Mouse (Mus musculus) embryonic facial prominence, embryonic 12.5 days (tissue): ENCODE data around the gene Slc25a34. TPM values are rescaled to one million over a fixed set of nuclear protein-coding genes. Genes with fewer than 3 reads are reported as not detected.

Experiments
- ATAC-seq: fragments of 200-750 bp; cut with Nextera tagmentation; 2 replicates; pipeline ENCODE4 v1.8.0; 2017; ENCODE audit not compliant: insufficient number of reproducible peaks, insufficient read depth, low FRiP score, low TSS enrichment
- H3K27ac ChIP-seq: fragments of 300-500 bp; sonication (generic); 2 replicates; pipeline ENCODE4 v1.5.1; 2016; ENCODE audit warnings: mild to moderate bottlenecking
- H3K27me3 ChIP-seq: fragments of 300-500 bp; sonication (generic); 2 replicates; pipeline ENCODE4 v1.6.1; 2016; ENCODE audit warnings: mild to moderate bottlenecking, moderate library complexity
- H3K36me3 ChIP-seq: fragments of 300-500 bp; sonication (generic); 2 replicates; pipeline ENCODE4 v1.6.1; 2016; ENCODE audit warnings: mild to moderate bottlenecking
- H3K4me1 ChIP-seq: fragments of 300-500 bp; sonication (generic); 2 replicates; pipeline ENCODE4 v1.6.1; 2016
- H3K4me2 ChIP-seq: fragments of 300-500 bp; sonication (generic); replicated peaks from 2 replicates; pipeline ENCODE4 v1.6.1; 2016; ENCODE audit warnings: mild to moderate bottlenecking, moderate library complexity
- H3K4me3 ChIP-seq: fragments of 300-500 bp; sonication (generic); 2 replicates; pipeline ENCODE4 v1.5.1; 2016; ENCODE audit warnings: mild to moderate bottlenecking
- H3K9ac ChIP-seq: fragments of 300-500 bp; sonication (generic); 2 replicates; pipeline ENCODE4 v1.6.1; 2016; ENCODE audit warnings: mild to moderate bottlenecking, moderate library complexity
- H3K9me3 ChIP-seq: fragments of 300-500 bp; sonication (generic); 2 replicates; pipeline ENCODE4 v1.6.1; 2016; ENCODE audit warnings: mild to moderate bottlenecking, moderate library complexity
- WGBS: fragments of 180-500 bp; shearing (Covaris S2); methylation state at CpG from one replicate; pipeline ENCODE4 v1.1.7; 2016; 5-methylcytosine and 5-hydroxymethylcytosine counted together
- polyA plus RNA-seq: library from polyadenylated mRNA; unstranded; fragments of >200 nt; fragmentation: Nextera tagmentation; extraction: Ambion mirVana; gene quantifications from 2 replicates; pipeline ENCODE4 v1.2.1, GENCODE M21; 2016

The Slc25a34 gene
- polyA plus RNA-seq, 1 experiment from 2014 or later: not detected

DNA sequence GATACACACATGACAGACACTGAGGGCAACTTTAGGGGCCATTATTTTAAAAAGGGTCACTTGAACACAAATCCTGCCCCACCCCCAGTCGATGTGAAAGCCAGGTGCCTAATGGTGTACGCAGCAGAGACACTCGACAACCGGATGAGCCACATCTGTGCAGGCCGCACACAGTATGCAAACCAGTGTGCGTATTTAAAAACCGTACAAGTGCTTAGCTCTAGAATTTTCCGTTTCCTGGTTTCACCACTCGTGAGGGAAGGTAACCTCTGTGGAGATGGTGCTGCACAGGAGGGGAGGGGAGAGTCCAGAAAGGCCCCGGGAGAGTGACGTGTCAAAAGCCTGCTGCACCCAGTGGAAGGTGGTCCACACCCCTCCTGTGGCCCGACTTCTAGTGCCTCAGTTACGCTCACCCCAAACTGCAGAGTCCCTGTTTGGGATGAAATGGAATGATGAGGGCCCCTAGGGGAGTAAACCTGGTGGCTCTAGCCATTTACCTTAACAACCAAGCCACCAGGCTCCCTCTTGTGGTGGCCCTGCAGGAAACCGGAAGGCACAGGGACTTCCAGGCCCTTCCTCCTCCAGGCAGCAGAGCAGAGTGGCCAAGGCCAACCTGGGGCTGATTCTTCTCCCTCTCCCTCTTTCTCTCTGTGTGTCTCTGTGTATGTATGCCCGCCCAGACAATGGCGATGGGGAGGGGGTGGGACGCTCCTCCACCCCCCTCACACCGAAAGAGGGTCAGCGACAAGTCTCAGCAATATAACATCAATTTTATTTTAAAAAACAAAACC is 1.6 kb upstream of the Slc25a34 start:
- Histone ChIP-seq H3K27me3 (no peaks in the 10 kb centered on the region), H3K4me1 (no peaks in the 10 kb centered on the region), H3K4me2 (no peak overlapping the region), H3K9ac (no peak overlapping the region), H3K27ac (no peak overlapping the region), H3K4me3 (no peak overlapping the region), H3K36me3 (peaks cover 50% of the 10 kb centered on the region), H3K9me3 (no peaks in the 10 kb centered on the region)
- ATAC-seq: no peak
- WGBS: 73% methylated on average over 19 of the region's 19 CpGs

DNA sequence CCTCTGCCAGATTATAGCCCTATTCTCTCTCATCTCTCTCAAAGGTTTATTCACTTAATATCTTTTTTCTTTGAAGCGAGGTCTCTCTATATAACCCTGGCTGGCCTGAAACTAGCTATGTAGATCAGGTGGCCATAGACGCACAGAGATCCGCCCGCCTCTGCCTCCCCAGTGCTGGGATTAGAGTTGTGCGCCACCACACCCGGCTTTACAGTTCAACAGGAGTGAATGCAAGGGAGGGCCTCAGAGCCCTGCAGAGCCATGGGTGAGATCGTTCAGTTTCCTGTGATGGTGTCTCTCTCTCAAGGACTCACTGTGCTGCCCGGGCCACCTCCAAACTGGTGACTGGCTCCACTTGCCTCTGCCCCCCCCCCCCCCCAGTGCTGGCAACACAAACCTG is 513 bp upstream of the Slc25a34 start:
- H3K27me3 ChIP-seq: no peaks in the 10 kb centered on the region
- peaks cover 40% of the 10 kb centered on the region for H3K36me3 ChIP-seq
- H3K4me3 ChIP-seq: no peak overlapping the region
- no peak overlapping the region for H3K9ac ChIP-seq
- H3K9me3 ChIP-seq: no peaks in the 10 kb centered on the region
- H3K4me2 ChIP-seq: no peak overlapping the region
- no peak for ATAC-seq
- H3K27ac ChIP-seq: no peak overlapping the region
- WGBS: 95% methylated on average over 8 of the region's 8 CpGs
- no peaks in the 10 kb centered on the region for H3K4me1 ChIP-seq

DNA sequence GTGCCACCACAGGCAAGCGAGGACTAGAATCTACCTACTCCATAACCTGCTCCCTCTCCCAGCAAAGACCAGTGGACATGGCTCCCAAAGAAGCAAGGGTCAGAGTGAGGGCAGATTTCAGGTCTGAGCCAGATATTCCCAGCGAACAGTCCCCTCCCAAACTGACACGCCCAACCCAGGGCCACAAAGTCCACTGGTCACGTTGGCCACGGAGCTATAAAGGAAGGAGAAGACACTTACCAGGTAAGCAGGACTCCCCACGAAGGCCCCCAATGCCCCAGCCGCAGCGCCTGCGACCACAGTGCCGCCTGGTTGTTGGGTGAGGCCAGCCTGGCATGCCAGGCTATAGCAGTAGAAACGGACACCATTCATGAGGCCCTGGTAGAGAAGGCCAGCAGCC is 584 bp downstream of the Slc25a34 start:
- no peak overlapping the region for H3K4me3 ChIP-seq
- peaks cover 29% of the 10 kb centered on the region for H3K36me3 ChIP-seq
- no peaks in the 10 kb centered on the region for H3K4me1 ChIP-seq
- H3K4me2 ChIP-seq: no peak overlapping the region
- no peak for ATAC-seq
- WGBS: 89% methylated on average over 11 of the region's 11 CpGs
- no peaks in the 10 kb centered on the region; the same call in 1 of the 2 replicates for H3K27me3 ChIP-seq
- H3K27ac ChIP-seq: no peak overlapping the region
- H3K9me3 ChIP-seq: no peaks in the 10 kb centered on the region
- no peak overlapping the region for H3K9ac ChIP-seq

DNA sequence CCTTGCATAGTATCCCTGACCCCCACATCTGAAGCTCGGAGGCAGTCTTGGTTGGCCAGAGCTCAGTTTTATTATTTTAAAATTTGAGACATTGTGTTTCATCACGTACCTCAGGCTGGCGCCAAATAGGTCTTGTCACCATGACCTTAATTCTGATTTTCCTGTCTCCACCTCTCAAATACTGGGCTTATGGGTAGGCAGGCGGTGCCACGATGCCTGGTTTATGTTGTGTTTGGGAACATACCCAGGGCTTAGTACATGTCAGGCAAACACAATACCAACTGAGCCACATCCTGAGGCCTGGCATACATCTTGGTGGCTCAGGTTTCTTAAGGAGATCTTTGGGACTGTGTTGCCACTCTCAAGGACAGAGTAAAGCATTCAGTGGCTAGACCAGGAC is 1.0 kb downstream of the Slc25a34 start:
- ATAC-seq: no peak
- no peak overlapping the region for H3K4me3 ChIP-seq
- H3K27ac ChIP-seq: no peak overlapping the region
- H3K9me3 ChIP-seq: no peaks in the 10 kb centered on the region
- H3K27me3 ChIP-seq: peaks cover 3% of the 10 kb centered on the region; the same call in 1 of the 2 replicates
- WGBS: 70% methylated on average over 5 of the region's 5 CpGs
- peaks cover 24% of the 10 kb centered on the region for H3K36me3 ChIP-seq
- H3K9ac ChIP-seq: no peak overlapping the region
- H3K4me2 ChIP-seq: no peak overlapping the region
- 0 out of 2 replicates have a peak, but pooled peaks cover 3% of the 10 kb centered on the region for H3K4me1 ChIP-seq

DNA sequence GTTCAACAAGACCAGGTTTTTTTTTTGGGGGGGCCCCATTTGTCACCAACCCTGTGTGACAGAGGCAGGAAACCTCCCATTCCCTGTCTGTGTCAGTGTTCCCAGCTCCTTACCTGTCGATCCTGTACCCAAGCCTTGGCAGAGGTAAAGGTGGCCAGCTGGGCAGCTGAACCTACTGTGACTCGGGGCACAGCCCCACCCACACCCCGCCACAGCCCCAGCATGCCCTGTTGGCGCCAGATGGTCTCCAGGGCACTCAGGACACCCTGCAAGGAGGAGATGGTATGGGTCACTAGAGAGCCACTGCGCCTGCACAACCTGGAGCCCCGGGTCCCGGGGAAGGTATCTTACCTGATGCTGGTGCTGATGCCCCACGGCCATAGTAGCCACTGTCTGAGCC is 1.5 kb downstream of the Slc25a34 start:
- H3K27ac ChIP-seq: no peak overlapping the region
- no peak overlapping the region for H3K4me2 ChIP-seq
- H3K4me1 ChIP-seq: 0 out of 2 replicates have a peak, but pooled peaks cover 6% of the 10 kb centered on the region
- H3K27me3 ChIP-seq: peaks cover 3% of the 10 kb centered on the region; the same call in 1 of the 2 replicates
- H3K9me3 ChIP-seq: no peaks in the 10 kb centered on the region
- ATAC-seq: no peak
- H3K36me3 ChIP-seq: peaks cover 21% of the 10 kb centered on the region
- H3K4me3 ChIP-seq: no peak overlapping the region
- no peak overlapping the region for H3K9ac ChIP-seq
- WGBS: 86% methylated on average over 8 of the region's 8 CpGs

DNA sequence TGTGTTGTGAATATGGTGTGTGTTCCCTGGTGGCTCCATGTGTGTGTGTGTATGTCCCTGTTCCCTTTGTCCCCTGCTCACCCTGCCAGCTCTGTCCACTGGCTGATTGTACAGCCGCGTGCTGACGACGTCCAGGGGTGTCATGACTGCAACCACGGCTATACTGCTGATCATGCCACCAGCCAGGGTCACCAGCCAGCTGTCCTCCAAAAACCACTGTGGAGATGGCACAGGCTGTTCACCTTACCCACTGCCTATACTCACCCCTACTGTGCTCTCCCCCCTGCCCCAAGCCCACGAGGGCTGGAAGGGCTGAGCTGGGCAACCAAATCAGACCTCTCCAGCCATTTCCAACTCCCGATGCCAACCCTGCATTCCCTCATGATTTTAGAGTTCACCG is 2.3 kb downstream of the Slc25a34 start:
- WGBS: 82% methylated on average over 8 of the region's 8 CpGs
- no peak overlapping the region for H3K4me3 ChIP-seq
- ATAC-seq: no peak
- no peak overlapping the region for H3K9ac ChIP-seq
- no peak overlapping the region for H3K4me2 ChIP-seq
- H3K9me3 ChIP-seq: no peaks in the 10 kb centered on the region
- H3K27me3 ChIP-seq: peaks cover 5% of the 10 kb centered on the region
- 0 out of 2 replicates have a peak, but pooled peaks cover 6% of the 10 kb centered on the region for H3K4me1 ChIP-seq
- H3K36me3 ChIP-seq: peaks cover 15% of the 10 kb centered on the region
- no peak overlapping the region for H3K27ac ChIP-seq

DNA sequence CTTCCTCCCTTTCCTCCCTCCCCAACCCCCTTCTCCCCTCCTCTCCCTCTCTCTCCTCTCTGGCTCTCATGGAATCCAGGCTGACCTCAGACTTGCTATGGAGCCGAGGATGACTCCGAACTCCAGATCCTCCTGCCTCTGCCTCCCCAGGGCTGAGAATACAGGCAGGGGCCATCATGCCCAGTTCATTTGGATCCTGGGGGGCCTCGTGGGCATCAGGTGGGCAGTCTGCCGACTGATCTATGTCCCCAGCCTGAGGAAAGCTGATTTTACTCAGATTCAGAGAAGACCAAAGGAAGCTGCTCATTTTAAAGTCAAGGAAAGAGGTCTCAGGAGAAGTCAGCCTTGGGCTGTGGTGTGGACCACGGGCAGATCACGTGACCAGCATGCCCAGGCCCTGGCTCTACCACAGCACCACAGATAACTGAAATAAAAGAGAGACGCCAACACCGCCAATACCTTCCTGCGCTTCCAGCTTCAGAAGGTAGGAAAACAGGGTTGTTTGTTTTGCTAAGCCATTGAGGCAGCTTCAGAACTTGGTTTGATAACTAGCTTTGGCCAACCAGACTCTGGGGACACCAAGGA is 4.2 kb downstream of the Slc25a34 start:
- Histone ChIP-seq H3K36me3 (no peaks in the 10 kb centered on the region), H3K9me3 (no peaks in the 10 kb centered on the region), H3K9ac (0 out of 2 replicates have a peak overlapping the region, but pooled peaks have one; percentile 2), H3K4me1 (0 out of 2 replicates have a peak, but pooled peaks cover 6% of the 10 kb centered on the region), H3K27me3 (peaks cover 6% of the 10 kb centered on the region), H3K4me2 (no peak overlapping the region), H3K27ac (no peak overlapping the region), H3K4me3 (no peak overlapping the region)
- no peak for ATAC-seq
- WGBS: 83% methylated on average over 9 of the region's 9 CpGs

DNA sequence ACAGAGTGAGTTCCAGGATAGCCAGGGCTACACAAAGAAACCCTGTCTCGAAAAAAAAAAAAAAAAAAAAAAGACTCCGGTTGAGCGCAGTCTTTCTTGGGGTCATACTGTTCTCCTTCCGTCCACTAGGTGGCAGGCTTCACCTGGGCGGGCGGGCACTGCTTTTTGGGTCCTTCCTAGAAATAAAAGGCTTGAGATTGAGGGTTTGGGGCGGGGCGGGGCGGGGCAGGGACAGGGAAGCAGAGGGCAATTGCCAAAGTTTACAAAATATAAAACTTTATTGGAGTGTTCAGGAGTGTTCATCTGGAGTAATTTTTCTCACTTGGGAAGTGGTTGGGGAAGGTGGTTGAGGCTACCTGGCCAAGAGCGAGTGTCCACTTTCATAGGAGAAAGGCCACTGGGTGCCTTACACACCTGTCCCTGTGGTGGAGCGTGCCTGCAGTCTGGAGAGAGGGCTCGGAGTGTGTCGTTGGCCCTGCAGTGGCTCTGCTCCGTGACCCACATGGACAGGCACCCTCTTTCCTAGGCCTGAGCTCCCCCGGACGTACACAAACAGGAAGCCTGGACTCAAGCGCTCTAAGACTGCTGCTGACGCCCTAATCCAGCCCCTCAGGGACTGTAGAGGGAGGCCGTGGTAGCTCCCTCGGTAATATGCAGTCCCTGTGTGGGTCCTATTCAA is 4.9 kb downstream of the Slc25a34 start, which contains the start of gene Tmem82:
TSS of gene Tmem82 (minus strand) at position 69 of the 679 bp plus-strand sequence.
- Histone ChIP-seq H3K9ac (0 out of 2 replicates have a peak within 1 kb of the TSS, but pooled peaks have one; percentile 27), H3K9me3 (no peaks in the 10 kb centered on the region), H3K4me2 (peak within 1 kb of the TSS; percentile 45), H3K36me3 (no peaks in the 10 kb centered on the region), H3K27me3 (peaks cover 6% of the 10 kb centered on the region), H3K4me1 (0 out of 2 replicates have a peak, but pooled peaks cover 6% of the 10 kb centered on the region), H3K27ac (no peak within 1 kb of the TSS), H3K4me3 (peak within 1 kb of the TSS; percentile 24)
- 23% methylated on average over 20 of the region's 20 CpGs for WGBS
- ATAC-seq: no peak

DNA sequence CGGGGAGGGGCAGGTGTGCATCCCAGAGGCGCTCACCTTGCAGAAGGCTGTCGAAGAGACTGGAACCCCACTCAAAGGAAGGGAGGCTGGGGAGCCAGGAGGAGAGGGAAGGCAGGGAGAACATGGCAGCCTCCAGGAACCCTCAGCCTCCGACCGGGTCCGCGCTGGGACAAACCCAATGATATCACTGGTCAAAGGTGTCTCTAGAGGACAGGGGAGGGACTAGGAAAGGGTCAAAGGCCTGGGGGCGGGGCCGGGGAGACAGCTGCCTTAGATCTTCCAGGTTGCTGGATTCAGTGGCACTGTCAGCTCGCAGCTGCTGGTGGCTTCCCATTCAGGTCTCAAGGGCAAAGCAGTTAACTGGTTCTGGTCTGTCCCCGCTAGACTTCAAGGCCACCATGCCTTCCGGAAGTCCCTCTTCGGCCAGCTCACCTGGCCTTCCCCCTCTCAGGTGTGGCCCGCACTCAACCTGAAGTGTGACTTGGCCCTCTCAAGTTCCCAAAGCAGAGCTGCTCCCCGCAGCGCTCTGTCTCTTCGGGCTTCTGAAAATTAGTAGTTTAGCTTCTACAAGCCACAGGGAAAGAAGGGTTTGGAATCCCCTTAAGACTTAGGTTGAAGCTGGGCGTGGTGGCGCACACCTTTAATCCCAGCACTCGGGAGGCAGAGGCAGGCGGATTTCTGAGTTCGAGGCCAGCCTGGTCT is 5.6 kb downstream of the Slc25a34 start:
- no peak for ATAC-seq
- 0 out of 2 replicates have a peak, but pooled peaks cover 6% of the 10 kb centered on the region for H3K4me1 ChIP-seq
- no peaks in the 10 kb centered on the region for H3K36me3 ChIP-seq
- H3K9ac ChIP-seq: 0 out of 2 replicates have a peak overlapping the region, but pooled peaks have one; percentile 27
- WGBS: 13% methylated on average over 22 of the region's 22 CpGs
- peaks cover 6% of the 10 kb centered on the region for H3K27me3 ChIP-seq
- no peaks in the 10 kb centered on the region for H3K9me3 ChIP-seq
- H3K27ac ChIP-seq: no peak overlapping the region
- H3K4me3 ChIP-seq: peak overlapping the region; percentile 24
- H3K4me2 ChIP-seq: peak overlapping the region; percentile 45

DNA sequence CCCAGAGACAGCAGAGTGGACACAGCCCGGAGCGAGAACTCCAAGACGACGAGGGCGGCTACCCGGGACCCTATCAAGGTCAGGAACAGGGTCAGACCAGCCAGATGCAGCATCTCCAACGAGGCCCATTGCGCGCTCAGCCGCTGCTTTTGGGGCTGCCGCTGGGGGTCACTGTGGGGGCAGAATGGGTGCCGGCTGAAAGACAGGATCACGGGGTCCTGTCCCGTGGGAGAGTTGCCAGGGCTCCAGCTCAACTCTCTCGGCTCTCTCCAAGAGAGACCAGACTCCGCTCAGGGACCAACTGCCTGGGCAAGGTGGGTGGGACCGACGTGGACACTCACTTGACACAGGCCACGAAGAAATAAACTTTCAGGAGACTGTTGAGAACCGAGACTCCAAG is 6.3 kb downstream of the Slc25a34 start:
- WGBS: 6% methylated on average over 20 of the region's 20 CpGs
- ATAC-seq: no peak
- Histone ChIP-seq H3K4me1 (0 out of 2 replicates have a peak, but pooled peaks cover 6% of the 10 kb centered on the region), H3K4me2 (peak overlapping the region; percentile 45), H3K27ac (no peak overlapping the region), H3K4me3 (peak overlapping the region; percentile 24), H3K27me3 (peaks cover 6% of the 10 kb centered on the region), H3K9ac (0 out of 2 replicates have a peak overlapping the region, but pooled peaks have one; percentile 27), H3K9me3 (no peaks in the 10 kb centered on the region), H3K36me3 (no peaks in the 10 kb centered on the region)

DNA sequence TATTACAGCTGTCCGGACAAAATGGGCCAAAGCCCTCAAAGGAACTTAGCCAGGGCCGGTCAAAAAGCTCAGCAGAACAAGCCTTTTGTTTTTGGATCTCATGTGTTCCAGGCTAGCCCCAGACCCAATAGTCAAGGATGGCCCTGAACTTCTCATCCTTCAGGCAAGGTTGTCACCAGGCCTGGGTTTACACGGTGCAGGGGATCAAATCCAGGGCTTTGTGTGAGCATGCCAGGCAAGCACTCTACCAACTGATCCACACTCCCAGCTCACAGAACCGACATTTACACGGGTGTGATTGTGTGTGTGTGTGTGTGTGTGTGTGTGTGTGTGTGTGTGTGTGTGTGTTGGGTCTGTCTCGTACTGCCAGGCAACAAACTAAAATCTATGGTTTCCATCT is 6.8 kb downstream of the Slc25a34 start:
- Histone ChIP-seq H3K27ac (no peak overlapping the region), H3K9me3 (no peaks in the 10 kb centered on the region), H3K4me3 (no peak overlapping the region), H3K9ac (no peak overlapping the region), H3K4me2 (no peak overlapping the region), H3K36me3 (no peaks in the 10 kb centered on the region), H3K27me3 (peaks cover 6% of the 10 kb centered on the region), H3K4me1 (0 out of 2 replicates have a peak, but pooled peaks cover 6% of the 10 kb centered on the region)
- no peak for ATAC-seq
- WGBS: 68% methylated on average over 6 of the region's 6 CpGs
